Mouse (Mus musculus): Measurements from ENCODE around the gene Dock2.

DNA sequence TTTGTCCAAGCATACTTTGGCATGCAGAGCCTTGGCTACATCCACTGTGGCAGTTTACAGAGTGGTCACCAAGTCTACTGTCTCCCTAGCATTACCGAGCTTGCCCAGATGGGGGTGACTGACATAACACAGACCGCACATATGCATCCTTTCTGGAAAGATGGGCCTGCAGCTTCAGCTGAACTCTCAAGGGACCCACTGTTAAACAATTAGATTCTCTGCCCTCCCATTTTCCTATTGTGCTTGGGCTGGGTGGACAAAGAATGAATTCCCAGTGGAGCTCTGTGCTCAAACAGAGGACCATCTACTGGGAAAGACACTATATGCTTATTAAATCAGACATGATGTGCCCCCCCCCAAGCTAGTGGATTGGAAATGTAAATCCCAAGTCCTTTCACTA, 9.1 kb downstream of the Dock2 start:
- no peak for TF ChIP-seq POLR2A (IDR thresholded peaks at IDR 0.05; ENCODE audit: borderline replicate concordance, extremely low read depth, low read depth, low read length)
- TF ChIP-seq CTCF (IDR thresholded peaks at IDR 0.05; ENCODE audit: insufficient read depth, low read length) = no peak

Data from lung, adult 2 months (tissue).